Mouse (Mus musculus): ENCODE results near the gene Ski. TPM values are rescaled to one million over a fixed set of nuclear protein-coding genes. Genes with fewer than 3 reads are reported as not detected.

Ski gene
- polyA plus RNA-seq, 1 experiment from 2014 or later: 14.2 TPM

DNA sequence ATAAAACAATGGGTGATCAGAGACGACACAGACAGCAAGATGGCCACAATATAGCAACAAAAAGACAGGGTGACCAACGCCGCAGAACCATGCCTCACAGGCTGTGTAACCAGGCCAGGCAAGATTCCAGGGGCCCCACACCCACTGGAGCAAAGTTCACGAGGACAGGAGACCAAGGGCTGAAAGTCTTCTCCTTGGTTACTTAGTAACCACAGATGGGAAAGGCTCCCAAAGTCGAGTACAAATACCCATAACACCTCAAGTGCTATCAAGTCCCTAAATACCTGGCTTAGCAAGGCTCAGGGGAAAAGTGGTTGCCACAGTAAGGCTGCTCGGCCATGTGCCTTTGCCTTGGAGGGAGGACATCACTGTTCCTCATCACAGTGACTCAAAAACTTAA is 16.5 kb downstream of the Ski start:
- H3K4me3 ChIP-seq (replicated peaks): no peak overlapping the region
- H3K4me2 ChIP-seq: no peak overlapping the region
- H3K9me3 ChIP-seq: no peaks in the 10 kb centered on the region
- 80% methylated on average over 6 of the region's 6 CpGs for WGBS
- no peaks in the 10 kb centered on the region for H3K27me3 ChIP-seq
- peaks cover 46% of the 10 kb centered on the region for H3K4me1 ChIP-seq
- H3K36me3 ChIP-seq (replicated peaks): peaks cover 7% of the 10 kb centered on the region
- ATAC-seq (ENCODE audit: low FRiP score): no peak
- no peak overlapping the region for H3K9ac ChIP-seq
- H3K27ac ChIP-seq: no peak overlapping the region

GRCm38 (mm10) chr4:155201764-155202163 is 20.6 kb downstream of the Ski start:
- Histone ChIP-seq H3K4me2 (no peak overlapping the region), H3K4me3 (replicated peaks) (no peak overlapping the region), H3K27me3 (no peaks in the 10 kb centered on the region), H3K4me1 (peaks cover 43% of the 10 kb centered on the region), H3K36me3 (replicated peaks) (no peaks in the 10 kb centered on the region), H3K9ac (no peak overlapping the region), H3K9me3 (no peaks in the 10 kb centered on the region), H3K27ac (0 out of 2 replicates have a peak overlapping the region, but pooled peaks have one; percentile 25)
- ATAC-seq (ENCODE audit: low FRiP score): no peak
- 90% methylated on average over 7 of the region's 7 CpGs for WGBS

- Histone ChIP-seq H3K36me3 (replicated peaks) (no peaks in the 10 kb centered on the region), H3K4me3 (replicated peaks) (no peak overlapping the region), H3K27ac (no peak overlapping the region), H3K9me3 (no peaks in the 10 kb centered on the region), H3K4me2 (no peak overlapping the region), H3K27me3 (no peaks in the 10 kb centered on the region), H3K9ac (no peak overlapping the region), H3K4me1 (peaks cover 48% of the 10 kb centered on the region)
- WGBS: 89% methylated on average over 3 of the region's 3 CpGs
- no peak for ATAC-seq (ENCODE audit: low FRiP score)
These were observed 21.5 kb downstream of the Ski start for GRCm38 (mm10) chr4:155200861-155201390.

- no peaks in the 10 kb centered on the region for H3K9me3 ChIP-seq
- no peak overlapping the region for H3K27ac ChIP-seq
- H3K27me3 ChIP-seq: no peaks in the 10 kb centered on the region
- no peak overlapping the region for H3K9ac ChIP-seq
- no peaks in the 10 kb centered on the region for H3K36me3 ChIP-seq (replicated peaks)
- peaks cover 47% of the 10 kb centered on the region for H3K4me1 ChIP-seq
- no peak overlapping the region for H3K4me3 ChIP-seq (replicated peaks)
- no peak overlapping the region for H3K4me2 ChIP-seq
- WGBS: 69% methylated on average over 6 of the region's 6 CpGs
- ATAC-seq (ENCODE audit: low FRiP score): no peak
These were observed 24.7 kb downstream of the Ski start for GRCm38 (mm10) chr4:155197726-155198125.

DNA sequence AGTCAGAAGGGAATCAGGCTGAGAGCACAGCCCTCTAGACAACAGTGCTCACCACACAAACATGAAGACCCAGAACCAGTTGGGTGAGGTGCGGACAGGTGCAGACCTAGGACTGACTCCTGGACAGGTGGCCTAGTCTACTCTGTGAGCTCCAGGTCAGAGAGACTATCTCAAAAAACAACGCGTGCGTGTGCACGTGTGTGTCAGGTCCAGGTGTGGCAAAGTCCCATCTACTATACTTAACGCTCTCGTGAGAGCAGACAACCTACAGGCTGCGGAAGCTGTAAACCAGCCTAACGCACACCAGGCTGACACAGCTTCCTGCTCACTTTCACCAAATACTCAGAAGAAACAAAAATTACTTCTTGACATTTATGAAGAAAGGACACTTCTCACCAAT is 27.2 kb downstream of the Ski start:
- no peaks in the 10 kb centered on the region for H3K9me3 ChIP-seq
- H3K9ac ChIP-seq: no peak overlapping the region
- ATAC-seq (ENCODE audit: low FRiP score): no peak
- H3K4me2 ChIP-seq: no peak overlapping the region
- no peaks in the 10 kb centered on the region for H3K36me3 ChIP-seq (replicated peaks)
- no peak overlapping the region for H3K27ac ChIP-seq
- 94% methylated on average over 9 of the region's 9 CpGs for WGBS
- peaks cover 51% of the 10 kb centered on the region for H3K4me1 ChIP-seq
- no peak overlapping the region for H3K4me3 ChIP-seq (replicated peaks)
- no peaks in the 10 kb centered on the region for H3K27me3 ChIP-seq

GRCm38 (mm10) chr4:155190275-155190674 is 32.1 kb downstream of the Ski start:
- no peak overlapping the region for H3K4me3 ChIP-seq (replicated peaks)
- 48% methylated on average over 7 of the region's 7 CpGs for WGBS
- H3K4me1 ChIP-seq: peaks cover 64% of the 10 kb centered on the region
- no peaks in the 10 kb centered on the region for H3K27me3 ChIP-seq
- H3K36me3 ChIP-seq (replicated peaks): no peaks in the 10 kb centered on the region
- H3K9me3 ChIP-seq: no peaks in the 10 kb centered on the region
- peak overlapping the region; percentile 46; the same call in 1 of the 2 replicates for H3K27ac ChIP-seq
- ATAC-seq (ENCODE audit: low FRiP score): no peak
- H3K9ac ChIP-seq: no peak overlapping the region
- no peak overlapping the region for H3K4me2 ChIP-seq

DNA sequence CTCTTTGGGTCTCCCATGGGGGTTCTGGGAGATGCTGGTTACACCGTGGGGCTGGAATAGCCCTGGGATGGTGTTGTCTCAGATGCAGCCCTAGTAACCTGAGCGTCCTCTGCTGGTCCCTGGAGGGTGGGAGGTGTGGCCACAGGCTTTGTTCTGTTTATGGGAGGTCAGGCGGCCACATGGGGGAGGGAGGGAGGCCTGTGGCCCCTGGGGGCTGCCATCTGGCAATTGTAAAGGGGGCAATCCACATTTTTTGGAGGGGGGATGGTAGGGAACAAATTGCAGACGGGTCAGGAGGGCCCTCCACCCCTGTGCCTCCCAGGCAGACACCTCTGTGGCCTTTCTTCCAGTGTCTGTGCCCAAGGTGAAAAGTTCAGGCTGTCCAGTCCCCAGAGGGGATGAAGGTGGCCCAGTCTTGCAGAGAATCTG is 32.7 kb downstream of the Ski start:
- H3K27me3 ChIP-seq: no peaks in the 10 kb centered on the region
- ATAC-seq (ENCODE audit: low FRiP score): peak; percentile 27; the same call in 1 of the 2 replicates
- 7% methylated on average over 4 of the region's 4 CpGs for WGBS
- no peaks in the 10 kb centered on the region for H3K9me3 ChIP-seq
- H3K4me1 ChIP-seq: peaks cover 67% of the 10 kb centered on the region
- H3K4me3 ChIP-seq (replicated peaks): no peak overlapping the region
- H3K9ac ChIP-seq: peak overlapping the region; percentile 41
- H3K27ac ChIP-seq: peak overlapping the region; percentile 46
- no peak overlapping the region for H3K4me2 ChIP-seq
- no peaks in the 10 kb centered on the region for H3K36me3 ChIP-seq (replicated peaks)

DNA sequence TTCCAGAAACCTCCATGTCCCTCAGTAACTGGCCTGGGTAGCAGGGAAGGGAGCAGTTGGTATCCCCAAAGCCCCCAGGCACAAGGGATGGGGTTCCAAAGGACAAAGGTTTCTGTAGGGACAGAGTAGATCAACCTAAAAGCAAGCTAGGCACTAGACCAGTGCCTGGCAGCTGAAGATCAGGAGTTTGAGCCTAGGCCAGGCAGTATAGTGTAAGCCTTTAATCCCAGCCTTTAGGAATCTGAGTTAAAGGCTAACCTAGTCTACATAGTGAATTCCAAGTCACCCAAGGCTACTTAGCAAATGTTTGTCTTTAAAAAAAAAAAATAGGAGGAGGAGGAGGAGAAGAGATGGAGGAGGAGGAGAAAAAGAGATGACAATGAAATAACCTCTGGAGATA is 33.6 kb downstream of the Ski start:
- H3K36me3 ChIP-seq (replicated peaks): no peaks in the 10 kb centered on the region
- H3K27ac ChIP-seq: no peak overlapping the region
- peaks cover 76% of the 10 kb centered on the region for H3K4me1 ChIP-seq
- H3K4me3 ChIP-seq (replicated peaks): no peak overlapping the region
- no peak for ATAC-seq (ENCODE audit: low FRiP score)
- no peak overlapping the region for H3K9ac ChIP-seq
- no peaks in the 10 kb centered on the region for H3K9me3 ChIP-seq
- H3K4me2 ChIP-seq: no peak overlapping the region
- no peaks in the 10 kb centered on the region for H3K27me3 ChIP-seq

GRCm38 (mm10) chr4:155188341-155188740 is 34.1 kb downstream of the Ski start:
- no peaks in the 10 kb centered on the region for H3K9me3 ChIP-seq
- no peaks in the 10 kb centered on the region for H3K36me3 ChIP-seq (replicated peaks)
- no peaks in the 10 kb centered on the region for H3K27me3 ChIP-seq
- H3K27ac ChIP-seq: no peak overlapping the region
- no peak overlapping the region for H3K9ac ChIP-seq
- H3K4me1 ChIP-seq: peaks cover 75% of the 10 kb centered on the region
- WGBS: 5% methylated on average over 8 of the region's 8 CpGs
- H3K4me2 ChIP-seq: no peak overlapping the region
- no peak for ATAC-seq (ENCODE audit: low FRiP score)
- no peak overlapping the region for H3K4me3 ChIP-seq (replicated peaks)

GRCm38 (mm10) chr4:155187192-155187674 is 35.2 kb downstream of the Ski start:
- Histone ChIP-seq H3K9me3 (no peaks in the 10 kb centered on the region), H3K27me3 (no peaks in the 10 kb centered on the region), H3K36me3 (replicated peaks) (no peaks in the 10 kb centered on the region), H3K4me2 (no peak overlapping the region), H3K4me1 (peaks cover 70% of the 10 kb centered on the region), H3K4me3 (replicated peaks) (no peak overlapping the region), H3K9ac (no peak overlapping the region), H3K27ac (0 out of 2 replicates have a peak overlapping the region, but pooled peaks have one; percentile 53)
- no peak for ATAC-seq (ENCODE audit: low FRiP score)
- WGBS: 66% methylated on average over 3 of the region's 3 CpGs

GRCm38 (mm10) chr4:155185845-155186244 is 36.5 kb downstream of the Ski start:
- Histone ChIP-seq H3K4me3 (replicated peaks) (no peak overlapping the region), H3K4me1 (peaks cover 58% of the 10 kb centered on the region), H3K4me2 (no peak overlapping the region), H3K9ac (no peak overlapping the region), H3K27ac (0 out of 2 replicates have a peak overlapping the region, but pooled peaks have one; percentile 5), H3K27me3 (no peaks in the 10 kb centered on the region), H3K9me3 (no peaks in the 10 kb centered on the region), H3K36me3 (replicated peaks) (no peaks in the 10 kb centered on the region)
- WGBS: 92% methylated on average over 9 of the region's 9 CpGs
- no peak for ATAC-seq (ENCODE audit: low FRiP score)

DNA sequence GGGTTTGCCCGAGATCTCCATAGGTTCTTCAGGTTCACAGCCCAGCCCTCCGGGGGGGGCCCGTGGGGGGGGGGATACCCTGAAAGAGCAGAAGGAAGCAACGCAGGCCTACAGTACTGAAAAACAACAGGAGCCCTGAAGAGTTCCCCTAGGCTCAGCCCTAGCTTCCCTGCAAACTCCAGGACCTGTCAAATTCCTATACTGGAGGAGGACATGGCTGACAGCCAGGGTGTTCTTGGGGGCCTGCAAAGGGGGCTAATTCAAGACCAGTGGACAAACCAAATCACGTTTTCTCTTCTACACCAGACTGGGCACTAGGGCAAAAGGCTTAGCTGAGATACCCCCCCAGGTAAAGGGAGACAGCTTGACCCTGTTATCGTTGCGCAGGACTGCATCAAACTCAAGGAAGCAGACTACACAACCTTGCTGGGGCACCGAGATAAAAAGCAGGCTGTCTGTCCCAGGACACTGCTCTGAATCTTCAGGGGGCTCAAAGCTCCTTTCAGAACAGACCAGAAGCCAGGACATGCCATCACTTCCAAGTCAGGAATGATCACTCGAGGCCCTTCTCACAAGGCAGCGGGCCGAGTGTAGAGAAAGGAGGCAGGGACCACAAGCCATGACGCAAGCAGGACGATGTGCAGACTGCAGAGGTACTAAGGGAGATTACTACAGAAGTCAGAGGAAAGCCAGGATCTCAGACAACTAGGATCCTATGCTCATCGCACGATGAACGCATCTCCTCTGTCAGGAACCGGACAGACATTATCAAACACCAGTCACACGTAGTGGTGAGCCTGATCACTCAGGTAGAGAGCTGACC is 37.9 kb downstream of the Ski start:
- H3K4me1 ChIP-seq: peaks cover 48% of the 10 kb centered on the region
- H3K27ac ChIP-seq: no peak overlapping the region; the same call in 1 of the 2 replicates
- WGBS: 89% methylated on average over 18 of the region's 18 CpGs
- H3K4me2 ChIP-seq: no peak overlapping the region
- H3K36me3 ChIP-seq (replicated peaks): no peaks in the 10 kb centered on the region
- no peaks in the 10 kb centered on the region for H3K27me3 ChIP-seq
- H3K9me3 ChIP-seq: no peaks in the 10 kb centered on the region
- ATAC-seq (ENCODE audit: low FRiP score): no peak
- no peak overlapping the region for H3K9ac ChIP-seq
- no peak overlapping the region for H3K4me3 ChIP-seq (replicated peaks)

DNA sequence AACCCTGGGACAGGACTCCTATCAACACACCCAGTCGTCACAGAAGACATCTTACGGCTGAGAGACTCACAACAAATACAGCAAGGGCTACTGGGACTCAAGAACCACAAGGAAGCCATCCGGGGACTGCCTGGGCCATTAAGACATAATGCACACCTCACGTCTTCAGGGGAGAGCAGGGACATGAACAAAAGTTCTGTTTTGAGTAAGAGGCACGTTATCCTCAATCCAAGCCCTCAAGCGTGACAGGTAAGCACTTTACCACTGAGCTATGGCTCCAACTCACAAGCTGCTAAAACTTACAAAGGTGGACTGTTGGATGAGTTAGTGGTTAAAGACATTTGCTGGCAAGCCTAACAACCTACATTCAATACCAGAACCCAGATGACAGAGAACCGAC is 39.2 kb downstream of the Ski start:
- H3K4me2 ChIP-seq: no peak overlapping the region
- 89% methylated on average over 7 of the region's 7 CpGs for WGBS
- no peaks in the 10 kb centered on the region for H3K36me3 ChIP-seq (replicated peaks)
- H3K27ac ChIP-seq: no peak overlapping the region
- no peak overlapping the region for H3K4me3 ChIP-seq (replicated peaks)
- H3K9me3 ChIP-seq: no peaks in the 10 kb centered on the region
- peaks cover 48% of the 10 kb centered on the region for H3K4me1 ChIP-seq
- H3K27me3 ChIP-seq: no peaks in the 10 kb centered on the region
- ATAC-seq (ENCODE audit: low FRiP score): no peak
- no peak overlapping the region for H3K9ac ChIP-seq
